Mouse (Mus musculus) liver, adult 2 months (tissue): ENCODE measurements around the gene Ccdc169.

ENCODE experiments used
- CTCF ChIP-seq: fragments of 200-500 bp; IDR thresholded peaks from 2 replicates; pipeline ENCODE4 v1.5.1; 2011; ENCODE audit warnings: low read depth, low read length, control low read depth
- POLR2A ChIP-seq: fragments of 200-500 bp; IDR thresholded peaks from 2 replicates; pipeline ENCODE4 v1.6.1; 2011; ENCODE audit warnings: low read length, control low read depth; ENCODE audit not compliant: insufficient read depth; ENCODE audit errors: extremely low read depth

DNA sequence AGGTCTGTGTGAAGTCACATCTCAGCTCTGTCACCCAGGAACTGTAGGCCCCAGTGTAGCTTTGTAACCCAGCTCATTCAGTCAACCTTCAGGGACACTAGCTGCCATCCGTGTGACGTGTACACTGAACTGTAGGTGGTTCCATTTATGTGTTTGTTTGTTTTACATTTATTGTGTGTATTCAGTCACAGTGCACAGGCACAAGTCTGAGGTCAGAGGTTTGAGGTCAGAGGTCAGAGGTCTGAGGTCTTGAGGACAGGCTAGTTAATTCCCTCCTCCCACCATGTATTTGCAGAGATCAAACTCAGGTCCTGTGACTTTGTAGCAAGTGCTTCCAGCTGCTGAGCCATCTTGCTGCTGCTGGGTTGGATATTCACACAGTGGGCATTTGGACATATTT, 4.3 kb downstream of the Ccdc169 start:
- TF ChIP-seq POLR2A (no peak), CTCF (no peak)
